Mouse (Mus musculus) layer of hippocampus, adult 9-10 months (tissue): Measurements from ENCODE around the gene Esp23.
"Not testable (repeated sequence)": the region's sequence is repeated elsewhere in the genome, so short reads cannot be mapped to it uniquely, and the experiment has no call there.

Experiments used
- DNase-seq: peaks from one replicate; pipeline ENCODE4 v3.0.0; 2022; ENCODE audit warnings: low spot score

Esp23 gene

GRCm38 (mm10) chr17:39076937-39077336, at the start of gene Esp23:
Esp23 (minus strand) TSS chr17:39077037.
- no peak for DNase-seq

- not testable (repeated sequence) for DNase-seq
Observed at GRCm38 (mm10) chr17:39107126-39107525, 30.3 kb upstream of the Esp23 start.

GRCm38 (mm10) chr17:39095034-39095433, 18.2 kb upstream of the Esp23 start, which contains the start of gene Esp22:
Esp22 (plus strand) TSS chr17:39095334.
- DNase-seq: no peak

GRCm38 (mm10) chr17:39063641-39064040, 13.2 kb downstream of the Esp23 start:
- DNase-seq: no peak

GRCm38 (mm10) chr17:39043241-39043640, 33.6 kb downstream of the Esp23 start, which contains the start of gene Gm21903:
Gm21903 (minus strand) TSS chr17:39043341.
- DNase-seq: no peak

- not testable (repeated sequence) for DNase-seq
Observed at GRCm38 (mm10) chr17:39036395-39036794, 40.4 kb downstream of the Esp23 start, which contains the start of gene Esp24. Esp24 (plus strand) TSS chr17:39036695.
